Mouse (Mus musculus) erythroblast, embryonic 14.5 days (primary cell): ENCODE results near the gene Eng.

Experiments used
- GATA1 ChIP-seq: IDR thresholded peaks from 2 replicates; pipeline ENCODE4 v1.6.1; 2012; ENCODE audit warnings: low read length, inconsistent platforms, mixed read lengths
- TAL1 ChIP-seq: IDR thresholded peaks from 3 replicates; pipeline ENCODE4 v1.6.1; 2012; ENCODE audit warnings: low read length, inconsistent platforms, mixed read lengths

- TF ChIP-seq TAL1 (no peak), GATA1 (no peak)
Measured at GRCm38 (mm10) chr2:32714117-32714986, 68.0 kb downstream of the Eng start.
